Mouse (Mus musculus): ENCODE data around the gene C2cd2l.

The C2cd2l gene

GRCm38 (mm10) chr9:44267319-44268026 lies 52.6 kb downstream of the C2cd2l start:
- DNase-seq (ENCODE audit: low read depth, low spot score): no peak

GRCm38 (mm10) chr9:44266478-44267226 lies 53.4 kb downstream of the C2cd2l start:
- DNase-seq (ENCODE audit: low read depth, low spot score): no peak

- no peak for DNase-seq (ENCODE audit: low read depth, low spot score)
These were observed 58.7 kb downstream of the C2cd2l start for GRCm38 (mm10) chr9:44261388-44261787.

All from ES-CJ7 (cell line).